Mouse (Mus musculus): ENCODE results near the gene Dppa2. TPM values are rescaled to one million over a fixed set of nuclear protein-coding genes. Genes with fewer than 3 reads are reported as not detected.

Gene Dppa2
- total RNA-seq, 1 experiment = 74.0 TPM

DNA sequence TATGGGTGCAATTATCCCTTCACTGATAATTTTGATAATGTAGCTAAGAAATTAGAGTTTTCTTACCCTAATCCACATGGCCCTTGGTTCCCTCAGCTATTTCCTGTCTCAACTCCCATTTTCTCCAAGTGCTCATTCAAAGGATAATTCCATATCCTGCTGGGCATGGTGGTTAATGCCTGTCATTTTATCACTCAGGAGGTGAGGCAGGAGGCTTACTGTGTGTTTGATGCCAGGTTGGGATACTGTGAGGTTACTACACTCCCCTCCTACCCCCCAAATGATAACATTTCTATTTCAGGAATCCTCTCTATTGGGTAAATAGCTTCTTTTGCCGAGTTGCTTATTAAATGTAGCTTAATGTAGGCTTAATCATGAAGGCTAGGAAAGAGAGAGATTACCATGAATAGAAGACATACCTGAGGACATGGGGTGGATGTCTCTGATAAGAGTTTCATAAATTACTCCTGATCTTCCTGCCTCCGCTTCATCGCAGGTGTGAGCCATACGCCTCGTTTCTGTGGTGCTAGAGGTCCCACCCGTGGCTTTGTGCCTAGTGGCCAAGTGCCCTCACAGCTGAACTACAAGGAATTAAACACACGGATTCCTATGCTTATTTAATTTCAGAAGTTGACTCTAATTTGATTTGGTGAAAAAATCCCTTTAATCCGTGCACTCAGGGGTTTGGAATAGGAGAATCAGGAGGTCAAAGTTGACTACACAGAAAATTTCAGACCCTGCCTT lies 20.1 kb downstream of the Dppa2 start:
- DNase-seq (ENCODE audit: low read depth, low spot score) = no peak
- TF ChIP-seq MAFK (IDR thresholded peaks at IDR 0.05; ENCODE audit: insufficient read depth, low read depth, low read length) (no peak), HCFC1 (IDR thresholded peaks at IDR 0.05; ENCODE audit: borderline replicate concordance, insufficient read depth, low read length) (no peak), CHD2 (IDR thresholded peaks at IDR 0.05; ENCODE audit: low read depth, low read length) (no peak), ZC3H11A (IDR thresholded peaks at IDR 0.05; ENCODE audit: borderline replicate concordance, low read depth, low read length) (no peak), ZNF384 (IDR thresholded peaks at IDR 0.05; ENCODE audit: low read depth, low read length) (no peak)
- in situ Hi-C loops (cut with MboI; ENCODE audit: low sequenced_read_pairs in 2 of 2, unreplicated experiment in 2 of 2) = no loop called here

DNA sequence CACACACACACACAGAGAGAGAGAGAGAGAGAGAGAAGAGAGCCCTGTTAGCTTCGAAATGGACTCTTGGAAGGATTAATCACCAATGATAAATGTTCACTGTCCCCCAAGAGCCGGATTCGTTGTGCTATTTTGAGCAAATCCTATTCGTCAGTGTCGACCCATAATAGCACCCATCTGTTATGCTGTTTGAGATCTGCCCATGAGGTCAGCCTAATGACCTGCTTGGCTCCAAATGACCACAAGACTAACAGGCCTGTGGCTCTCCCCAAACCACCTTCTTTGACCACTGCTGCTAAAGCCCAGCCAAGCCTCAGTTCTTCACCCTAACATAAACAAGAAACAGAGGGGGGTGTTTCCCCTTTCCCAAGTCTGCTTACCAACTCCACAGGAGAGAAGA lies 23.2 kb downstream of the Dppa2 start:
- no peak overlapping the region for H3K4me3 ChIP-seq (ENCODE audit: insufficient read depth in 1 of 2, low read depth in 1 of 2, low read length in 2 of 2, poor library complexity in 1 of 2, severe bottlenecking in 1 of 2)
- no peaks in the 10 kb centered on the region for H3K36me3 ChIP-seq (ENCODE audit: control insufficient read depth, insufficient read depth, low read length, poor library complexity, severe bottlenecking)
- no peak overlapping the region for H3K27ac ChIP-seq (ENCODE audit: insufficient read depth, low read depth, low read length, poor library complexity, severe bottlenecking)
- no peak overlapping the region for H3K9ac ChIP-seq (ENCODE audit: insufficient read depth, low read depth, low read length, poor library complexity, severe bottlenecking)
- no peaks in the 10 kb centered on the region for H3K9me3 ChIP-seq (ENCODE audit: control insufficient read depth, insufficient read depth, low read depth, low read length)
- in situ Hi-C loops (cut with MboI; ENCODE audit: low sequenced_read_pairs in 2 of 2, unreplicated experiment in 2 of 2) = no loop called here
- no peak for TF ChIP-seq MAFK (IDR thresholded peaks at IDR 0.05; ENCODE audit: insufficient read depth, low read depth, low read length)
- TF ChIP-seq HCFC1 (IDR thresholded peaks at IDR 0.05; ENCODE audit: borderline replicate concordance, insufficient read depth, low read length) = no peak
- TF ChIP-seq CHD2 (IDR thresholded peaks at IDR 0.05; ENCODE audit: low read depth, low read length) = no peak
- TF ChIP-seq ZNF384 (IDR thresholded peaks at IDR 0.05; ENCODE audit: low read depth, low read length) = no peak
- TF ChIP-seq ZC3H11A (IDR thresholded peaks at IDR 0.05; ENCODE audit: borderline replicate concordance, low read depth, low read length) = no peak
- no peak for DNase-seq (ENCODE audit: low read depth, low spot score)
- H3K4me1 ChIP-seq (ENCODE audit: control insufficient read depth in 2 of 2, insufficient read depth in 2 of 2, low read length in 2 of 2, poor library complexity in 1 of 2) = no peaks in the 10 kb centered on the region; a peak in 1 of 4 replicates

More for the DNA sequence above, 20.1 kb downstream of the Dppa2 start:
- no peak overlapping the region for H3K27ac ChIP-seq (ENCODE audit: insufficient read depth, low read depth, low read length, poor library complexity, severe bottlenecking)
- no peaks in the 10 kb centered on the region for H3K9me3 ChIP-seq (ENCODE audit: control insufficient read depth, insufficient read depth, low read depth, low read length)
- H3K9ac ChIP-seq (ENCODE audit: insufficient read depth, low read depth, low read length, poor library complexity, severe bottlenecking) = no peak overlapping the region
- H3K36me3 ChIP-seq (ENCODE audit: control insufficient read depth, insufficient read depth, low read length, poor library complexity, severe bottlenecking) = peaks cover 7% of the 10 kb centered on the region
- H3K4me3 ChIP-seq (ENCODE audit: insufficient read depth in 1 of 2, low read depth in 1 of 2, low read length in 2 of 2, poor library complexity in 1 of 2, severe bottlenecking in 1 of 2) = no peak overlapping the region
- H3K4me1 ChIP-seq (ENCODE audit: control insufficient read depth in 2 of 2, insufficient read depth in 2 of 2, low read length in 2 of 2, poor library complexity in 1 of 2) = peaks cover 0 to 5% of the 10 kb centered on the region in 2 experiments; a peak in 2 of 4 replicates

DNA sequence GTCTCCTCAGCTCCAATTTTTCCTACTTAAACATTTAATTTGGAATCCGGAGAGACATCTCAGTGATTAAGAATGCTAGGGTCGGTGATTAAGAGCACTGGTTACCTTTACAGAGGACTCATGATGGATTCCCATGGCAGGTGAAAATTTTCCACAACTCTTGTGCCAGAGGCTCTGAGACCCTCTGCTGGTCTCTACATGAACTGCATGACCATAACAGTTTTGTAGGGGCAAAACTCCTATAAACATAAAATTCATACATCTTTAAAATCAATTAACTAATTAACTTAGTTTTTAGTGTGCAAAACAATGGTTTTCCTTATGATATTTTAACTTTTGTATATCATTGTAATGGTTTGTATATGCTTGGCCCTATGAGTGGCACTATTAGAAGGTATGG lies 24.7 kb downstream of the Dppa2 start:
- H3K27ac ChIP-seq (ENCODE audit: insufficient read depth, low read depth, low read length, poor library complexity, severe bottlenecking) = no peak overlapping the region
- no peaks in the 10 kb centered on the region for H3K36me3 ChIP-seq (ENCODE audit: control insufficient read depth, insufficient read depth, low read length, poor library complexity, severe bottlenecking)
- in situ Hi-C loops (cut with MboI; ENCODE audit: low sequenced_read_pairs in 2 of 2, unreplicated experiment in 2 of 2) = no loop called here
- DNase-seq (ENCODE audit: low read depth, low spot score) = no peak
- H3K9me3 ChIP-seq (ENCODE audit: control insufficient read depth, insufficient read depth, low read depth, low read length) = no peaks in the 10 kb centered on the region
- TF ChIP-seq ZNF384 (IDR thresholded peaks at IDR 0.05; ENCODE audit: low read depth, low read length) = no peak
- TF ChIP-seq ZC3H11A (IDR thresholded peaks at IDR 0.05; ENCODE audit: borderline replicate concordance, low read depth, low read length) = 0 out of 2 replicates have a peak, but pooled peaks have one; percentile 29
- H3K4me3 ChIP-seq (ENCODE audit: insufficient read depth in 1 of 2, low read depth in 1 of 2, low read length in 2 of 2, poor library complexity in 1 of 2, severe bottlenecking in 1 of 2) = no peak overlapping the region
- H3K9ac ChIP-seq (ENCODE audit: insufficient read depth, low read depth, low read length, poor library complexity, severe bottlenecking) = no peak overlapping the region
- no peaks in the 10 kb centered on the region for H3K4me1 ChIP-seq (ENCODE audit: control insufficient read depth in 2 of 2, insufficient read depth in 2 of 2, low read length in 2 of 2, poor library complexity in 1 of 2)

DNA sequence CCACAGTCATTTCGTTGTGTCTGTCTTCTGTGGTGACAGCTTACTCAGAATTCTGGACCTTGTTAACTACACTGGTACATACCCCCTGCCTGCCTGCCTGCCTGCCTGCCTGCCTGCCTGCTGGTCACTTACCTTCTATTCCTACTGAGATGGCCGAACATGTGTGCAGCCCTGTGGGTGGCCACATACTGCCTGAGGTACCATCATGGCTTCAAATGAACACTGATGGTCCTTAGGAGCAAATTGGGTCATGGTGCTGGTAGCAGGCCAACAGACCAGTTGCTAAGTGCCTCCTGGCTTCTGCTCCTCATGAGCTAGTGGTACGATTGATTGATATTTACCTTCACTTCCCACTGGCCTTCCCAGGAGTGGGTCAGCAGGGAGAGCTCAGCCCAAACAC lies 28.1 kb downstream of the Dppa2 start:
- H3K4me1 ChIP-seq (ENCODE audit: control insufficient read depth in 2 of 2, insufficient read depth in 2 of 2, low read length in 2 of 2, poor library complexity in 1 of 2) = no peaks in the 10 kb centered on the region
- no peak for DNase-seq (ENCODE audit: low read depth, low spot score)

More for the DNA sequence above, 28.1 kb downstream of the Dppa2 start:
- TF ChIP-seq ZNF384 (IDR thresholded peaks at IDR 0.05; ENCODE audit: low read depth, low read length) = no peak
- no peak for TF ChIP-seq MAFK (IDR thresholded peaks at IDR 0.05; ENCODE audit: insufficient read depth, low read depth, low read length)
- TF ChIP-seq ZC3H11A (IDR thresholded peaks at IDR 0.05; ENCODE audit: borderline replicate concordance, low read depth, low read length) = no peak
- TF ChIP-seq HCFC1 (IDR thresholded peaks at IDR 0.05; ENCODE audit: borderline replicate concordance, insufficient read depth, low read length) = no peak
- no peak for TF ChIP-seq CHD2 (IDR thresholded peaks at IDR 0.05; ENCODE audit: low read depth, low read length)
- in situ Hi-C loops (cut with MboI; ENCODE audit: low sequenced_read_pairs in 2 of 2, unreplicated experiment in 2 of 2) = no loop called here
- Histone ChIP-seq H3K36me3 (ENCODE audit: control insufficient read depth, insufficient read depth, low read length, poor library complexity, severe bottlenecking) (no peaks in the 10 kb centered on the region), H3K4me3 (ENCODE audit: insufficient read depth in 1 of 2, low read depth in 1 of 2, low read length in 2 of 2, poor library complexity in 1 of 2, severe bottlenecking in 1 of 2) (no peak overlapping the region), H3K9ac (ENCODE audit: insufficient read depth, low read depth, low read length, poor library complexity, severe bottlenecking) (no peak overlapping the region), H3K9me3 (ENCODE audit: control insufficient read depth, insufficient read depth, low read depth, low read length) (no peaks in the 10 kb centered on the region), H3K27ac (ENCODE audit: insufficient read depth, low read depth, low read length, poor library complexity, severe bottlenecking) (no peak overlapping the region)

Data from ES-E14 (cell line).